Mouse (Mus musculus): ENCODE data around the gene Zbtb9. TPM values are rescaled to one million over a fixed set of nuclear protein-coding genes. Genes with fewer than 3 reads are reported as not detected.

The Zbtb9 gene
- polyA plus RNA-seq, 1 experiment from 2014 or later, result 14.8 TPM

DNA sequence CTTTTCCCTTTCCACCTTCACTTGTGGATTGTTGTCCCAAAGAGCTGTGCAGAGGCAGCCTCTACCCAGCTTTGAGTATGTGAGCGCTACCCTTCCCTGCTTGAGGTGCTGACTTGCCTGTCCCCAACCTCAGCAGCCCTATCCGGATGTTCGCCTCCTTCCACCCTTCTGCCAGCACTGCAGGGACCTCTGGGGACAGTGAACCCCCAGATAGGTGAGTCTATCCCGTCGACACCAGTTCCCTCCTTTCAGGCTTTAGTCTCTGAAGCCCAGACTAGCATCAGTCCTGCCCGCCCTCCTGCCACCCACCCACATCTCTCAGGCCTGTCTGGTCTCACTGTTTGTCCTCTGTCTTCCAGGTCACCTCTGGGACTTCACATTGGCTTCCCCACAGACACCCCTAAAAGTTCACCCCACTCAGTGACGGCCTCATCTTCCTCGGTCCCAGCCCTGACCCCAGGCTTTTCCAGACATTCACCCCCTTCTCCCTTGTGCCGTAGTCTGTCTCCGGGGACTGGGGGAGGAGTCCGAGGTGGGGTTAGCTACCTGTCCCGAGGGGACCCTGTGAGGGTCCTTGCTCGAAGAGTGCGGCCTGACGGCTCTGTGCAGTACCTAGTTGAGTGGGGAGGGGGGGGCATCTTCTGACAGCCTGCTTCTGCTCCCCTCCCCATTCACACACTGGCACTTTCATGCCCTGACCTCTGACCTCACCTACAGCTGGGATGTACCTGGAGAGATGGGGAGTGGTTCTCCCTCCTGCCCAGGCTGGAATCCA lies 35.9 kb upstream of the Zbtb9 start:
- no peaks in the 10 kb centered on the region for H3K27me3 ChIP-seq (replicated peaks; ENCODE audit: control insufficient read depth, insufficient read depth, low read length)
- H3K4me2 ChIP-seq (ENCODE audit: low read depth, low read length), result no peak overlapping the region
- no peak overlapping the region for H3K27ac ChIP-seq (ENCODE audit: low read length)
- no peaks in the 10 kb centered on the region for H3K9me3 ChIP-seq (ENCODE audit: control insufficient read depth, low read length)
- no peak overlapping the region for H3K9ac ChIP-seq (ENCODE audit: low read depth, low read length)
- 82% methylated on average over 15 of the region's 15 CpGs for WGBS
- H3K4me3 ChIP-seq (ENCODE audit: low read length), result no peak overlapping the region
- peaks cover 37% of the 10 kb centered on the region for H3K4me1 ChIP-seq (ENCODE audit: control insufficient read depth, insufficient read depth, low read length)
- no peak for ATAC-seq
- peaks cover 15% of the 10 kb centered on the region; the same call in 1 of the 2 replicates for H3K36me3 ChIP-seq (ENCODE audit: control insufficient read depth, insufficient read depth, low read length)

DNA sequence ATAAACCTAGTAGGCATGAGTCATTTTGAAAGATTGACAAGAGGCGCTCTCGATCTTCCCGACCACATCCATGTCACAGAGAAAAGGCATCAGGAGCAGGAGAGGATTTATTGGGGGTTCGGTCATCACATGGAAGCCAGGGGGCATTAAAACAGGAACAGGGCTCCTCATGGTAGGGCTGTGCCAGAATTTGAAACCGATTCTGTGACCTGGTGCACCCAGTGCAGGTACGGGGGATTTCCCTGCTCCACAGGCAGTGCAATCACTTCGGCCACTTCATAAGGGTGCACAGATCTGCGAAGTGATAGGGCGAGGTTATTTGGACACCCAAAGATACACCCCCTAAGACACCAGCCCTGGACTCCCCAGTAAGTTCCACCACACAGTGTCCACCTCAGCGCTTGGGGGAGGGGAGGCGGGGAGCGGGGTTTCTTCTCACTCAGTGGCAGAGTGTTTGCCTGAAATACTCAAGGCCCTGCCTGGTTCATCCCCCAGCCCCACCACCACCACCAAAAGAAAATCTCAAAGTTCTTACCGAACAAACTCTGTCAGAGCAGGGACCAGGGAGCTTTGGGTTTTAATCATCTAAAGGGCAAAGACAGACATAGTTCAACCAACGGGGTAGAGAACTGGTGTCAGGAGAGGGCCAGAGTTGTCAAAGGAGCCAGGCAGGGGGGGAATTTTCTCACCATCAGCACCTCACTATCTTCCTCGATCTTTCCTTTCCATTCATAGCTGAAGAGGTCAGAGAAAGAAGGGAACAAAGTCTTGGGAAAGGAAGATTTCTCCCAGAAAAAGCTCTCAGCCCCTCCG lies 34.9 kb upstream of the Zbtb9 start:
- Histone ChIP-seq H3K9me3 (ENCODE audit: control insufficient read depth, low read length) (no peaks in the 10 kb centered on the region), H3K4me3 (ENCODE audit: low read length) (peak overlapping the region; percentile 84), H3K4me1 (ENCODE audit: control insufficient read depth, insufficient read depth, low read length) (peaks cover 34% of the 10 kb centered on the region), H3K27ac (ENCODE audit: low read length) (peak overlapping the region; percentile 94), H3K4me2 (ENCODE audit: low read depth, low read length) (peak overlapping the region; percentile 83), H3K36me3 (ENCODE audit: control insufficient read depth, insufficient read depth, low read length) (peaks cover 15% of the 10 kb centered on the region; the same call in 1 of the 2 replicates), H3K27me3 (replicated peaks; ENCODE audit: control insufficient read depth, insufficient read depth, low read length) (no peaks in the 10 kb centered on the region), H3K9ac (ENCODE audit: low read depth, low read length) (peak overlapping the region; percentile 86)
- WGBS, result 43% methylated on average over 16 of the region's 16 CpGs
- no peak for ATAC-seq

- H3K27me3 ChIP-seq (replicated peaks; ENCODE audit: control insufficient read depth, insufficient read depth, low read length), result no peaks in the 10 kb centered on the region
- H3K4me3 ChIP-seq (ENCODE audit: low read length), result peak overlapping the region; percentile 84
- H3K36me3 ChIP-seq (ENCODE audit: control insufficient read depth, insufficient read depth, low read length), result peaks cover 15% of the 10 kb centered on the region; the same call in 1 of the 2 replicates
- H3K4me2 ChIP-seq (ENCODE audit: low read depth, low read length), result peak overlapping the region; percentile 83
- H3K27ac ChIP-seq (ENCODE audit: low read length), result peak overlapping the region; percentile 94
- ATAC-seq, result peak; percentile 6
- under 1% methylated on average over 22 of the region's 22 CpGs for WGBS
- H3K9me3 ChIP-seq (ENCODE audit: control insufficient read depth, low read length), result no peaks in the 10 kb centered on the region
- H3K9ac ChIP-seq (ENCODE audit: low read depth, low read length), result peak overlapping the region; percentile 86
- H3K4me1 ChIP-seq (ENCODE audit: control insufficient read depth, insufficient read depth, low read length), result peaks cover 32% of the 10 kb centered on the region
These were observed 34.2 kb upstream of the Zbtb9 start for GRCm38 (mm10) chr17:26938731-26939130.

DNA sequence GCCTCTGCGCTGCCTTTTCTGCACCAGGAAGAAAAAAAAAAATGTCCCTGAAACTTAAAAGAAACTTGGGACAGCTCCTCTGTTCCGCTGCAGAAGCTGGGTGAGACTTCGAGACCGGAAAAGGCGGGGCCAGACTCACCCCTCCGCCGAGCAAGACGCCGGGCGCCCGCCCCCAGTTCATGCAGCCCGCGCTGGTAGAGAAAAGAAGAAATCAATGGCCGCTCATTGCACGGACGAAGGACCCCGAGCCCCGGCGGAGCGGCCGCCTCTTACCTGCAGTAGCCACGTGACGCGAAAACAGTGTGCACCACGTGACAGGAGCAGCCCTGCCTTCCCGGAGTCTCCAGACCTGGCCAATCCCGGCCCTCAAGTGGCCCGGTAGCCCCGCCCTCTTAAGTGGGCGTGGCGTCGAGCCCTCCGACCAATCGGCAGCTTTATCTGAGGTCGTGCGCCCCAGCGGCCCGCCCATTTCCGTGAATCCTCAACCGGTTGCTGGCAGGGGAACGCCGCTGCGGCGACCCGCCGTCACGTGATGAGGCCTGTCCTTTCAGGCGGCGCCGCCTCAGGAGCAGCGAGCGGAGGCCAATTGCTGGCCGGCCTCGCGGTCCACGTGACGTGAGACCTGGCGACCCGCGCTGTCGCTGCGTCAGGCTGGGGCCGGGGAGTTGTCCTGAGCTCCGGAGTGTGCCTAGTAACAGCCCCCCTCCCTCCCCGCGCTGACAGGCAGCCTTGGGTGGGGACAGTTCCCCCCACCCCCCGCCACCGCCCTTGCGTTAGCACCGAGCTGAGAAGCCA lies 33.6 kb upstream of the Zbtb9 start, which contains the start of gene Cuta:
Gene Cuta, minus strand, starts transcription at position 392 of the 795 bp plus-strand sequence.
- under 1% methylated on average over 70 of the region's 70 CpGs for WGBS
- Histone ChIP-seq H3K4me2 (ENCODE audit: low read depth, low read length) (peak within 1 kb of the TSS; percentile 95), H3K9me3 (ENCODE audit: control insufficient read depth, low read length) (no peaks in the 10 kb centered on the region), H3K4me3 (ENCODE audit: low read length) (peak within 1 kb of the TSS; percentile 84), H3K36me3 (ENCODE audit: control insufficient read depth, insufficient read depth, low read length) (peaks cover 15% of the 10 kb centered on the region; the same call in 1 of the 2 replicates), H3K9ac (ENCODE audit: low read depth, low read length) (peak within 1 kb of the TSS; percentile 90), H3K27ac (ENCODE audit: low read length) (peak within 1 kb of the TSS; percentile 95), H3K4me1 (ENCODE audit: control insufficient read depth, insufficient read depth, low read length) (peaks cover 28% of the 10 kb centered on the region), H3K27me3 (replicated peaks; ENCODE audit: control insufficient read depth, insufficient read depth, low read length) (no peaks in the 10 kb centered on the region)
- peak; percentile 96 for ATAC-seq

DNA sequence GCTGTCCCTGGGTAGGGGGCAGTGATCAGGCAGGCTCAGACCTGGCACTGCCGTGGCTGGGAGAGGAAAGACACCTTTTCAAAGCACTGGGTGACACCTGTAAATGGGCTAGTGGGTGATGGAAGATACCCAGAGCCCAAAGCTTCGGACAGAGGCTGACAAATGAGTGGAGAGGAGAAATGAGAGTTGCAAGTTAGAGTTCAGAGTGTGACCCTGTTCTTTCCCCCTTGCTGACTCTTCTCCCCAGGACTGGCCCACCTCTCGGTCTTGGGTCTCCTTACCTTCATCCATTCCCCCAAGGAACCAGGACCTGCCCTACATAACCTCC lies 33.0 kb upstream of the Zbtb9 start:
- H3K4me3 ChIP-seq (ENCODE audit: low read length), result peak overlapping the region; percentile 84
- H3K36me3 ChIP-seq (ENCODE audit: control insufficient read depth, insufficient read depth, low read length), result peaks cover 15% of the 10 kb centered on the region; the same call in 1 of the 2 replicates
- no peaks in the 10 kb centered on the region for H3K27me3 ChIP-seq (replicated peaks; ENCODE audit: control insufficient read depth, insufficient read depth, low read length)
- WGBS, result 4% methylated on average over 3 of the region's 3 CpGs
- peak overlapping the region; percentile 90 for H3K9ac ChIP-seq (ENCODE audit: low read depth, low read length)
- H3K4me2 ChIP-seq (ENCODE audit: low read depth, low read length), result peak overlapping the region; percentile 95
- ATAC-seq, result no peak
- peak overlapping the region; percentile 95 for H3K27ac ChIP-seq (ENCODE audit: low read length)
- peaks cover 26% of the 10 kb centered on the region for H3K4me1 ChIP-seq (ENCODE audit: control insufficient read depth, insufficient read depth, low read length)
- no peaks in the 10 kb centered on the region for H3K9me3 ChIP-seq (ENCODE audit: control insufficient read depth, low read length)

DNA sequence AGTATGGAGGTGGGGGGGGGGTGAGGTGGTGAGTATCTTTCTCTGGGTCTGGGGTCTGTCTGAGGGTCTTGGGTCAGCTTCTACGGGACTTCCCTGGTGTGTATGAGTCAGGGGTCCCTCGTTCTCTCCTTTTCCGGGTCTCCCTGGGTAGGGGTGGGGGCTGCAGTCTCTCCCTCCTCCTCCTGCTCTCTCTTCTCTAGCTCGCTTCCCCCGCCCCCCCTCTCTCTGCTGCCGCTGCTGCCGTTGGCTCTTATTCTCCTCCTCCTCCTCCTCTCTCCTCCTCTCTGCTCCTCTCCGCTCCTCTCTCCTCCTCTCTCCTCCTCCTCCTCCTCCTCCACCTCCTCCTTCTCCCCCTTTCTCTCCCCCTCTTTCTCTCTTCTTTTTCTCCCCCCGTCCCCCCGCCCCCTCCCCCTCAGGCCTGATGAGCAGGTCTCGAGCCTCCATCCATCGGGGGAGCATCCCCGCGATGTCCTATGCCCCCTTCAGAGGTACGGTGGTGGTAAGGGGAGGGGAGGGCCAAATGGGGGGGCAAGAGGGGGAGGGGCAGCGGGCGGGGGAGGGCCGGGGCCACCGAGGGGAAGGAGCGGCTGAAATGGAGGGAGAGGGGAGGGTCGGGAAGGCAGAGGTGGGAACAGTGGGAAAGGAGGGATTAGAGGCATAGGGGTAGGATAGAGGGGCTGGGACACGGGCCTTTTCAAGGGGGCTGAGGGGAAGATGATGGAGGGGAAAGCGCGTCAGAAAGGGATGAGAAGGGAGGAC lies 31.8 kb upstream of the Zbtb9 start, which contains the start of gene Syngap1:
Gene Syngap1, plus strand, starts transcription at position 223 of the 759 bp plus-strand sequence.
- Histone ChIP-seq H3K4me1 (ENCODE audit: control insufficient read depth, insufficient read depth, low read length) (peaks cover 26% of the 10 kb centered on the region), H3K4me3 (ENCODE audit: low read length) (peak within 1 kb of the TSS; percentile 84), H3K9me3 (ENCODE audit: control insufficient read depth, low read length) (no peaks in the 10 kb centered on the region), H3K4me2 (ENCODE audit: low read depth, low read length) (peak within 1 kb of the TSS; percentile 95), H3K9ac (ENCODE audit: low read depth, low read length) (peak within 1 kb of the TSS; percentile 90), H3K27me3 (replicated peaks; ENCODE audit: control insufficient read depth, insufficient read depth, low read length) (no peaks in the 10 kb centered on the region), H3K27ac (ENCODE audit: low read length) (peak within 1 kb of the TSS; percentile 95), H3K36me3 (ENCODE audit: control insufficient read depth, insufficient read depth, low read length) (0 out of 2 replicates have a peak, but pooled peaks cover 3% of the 10 kb centered on the region)
- no peak for ATAC-seq
- 2% methylated on average over 21 of the region's 24 CpGs for WGBS

DNA sequence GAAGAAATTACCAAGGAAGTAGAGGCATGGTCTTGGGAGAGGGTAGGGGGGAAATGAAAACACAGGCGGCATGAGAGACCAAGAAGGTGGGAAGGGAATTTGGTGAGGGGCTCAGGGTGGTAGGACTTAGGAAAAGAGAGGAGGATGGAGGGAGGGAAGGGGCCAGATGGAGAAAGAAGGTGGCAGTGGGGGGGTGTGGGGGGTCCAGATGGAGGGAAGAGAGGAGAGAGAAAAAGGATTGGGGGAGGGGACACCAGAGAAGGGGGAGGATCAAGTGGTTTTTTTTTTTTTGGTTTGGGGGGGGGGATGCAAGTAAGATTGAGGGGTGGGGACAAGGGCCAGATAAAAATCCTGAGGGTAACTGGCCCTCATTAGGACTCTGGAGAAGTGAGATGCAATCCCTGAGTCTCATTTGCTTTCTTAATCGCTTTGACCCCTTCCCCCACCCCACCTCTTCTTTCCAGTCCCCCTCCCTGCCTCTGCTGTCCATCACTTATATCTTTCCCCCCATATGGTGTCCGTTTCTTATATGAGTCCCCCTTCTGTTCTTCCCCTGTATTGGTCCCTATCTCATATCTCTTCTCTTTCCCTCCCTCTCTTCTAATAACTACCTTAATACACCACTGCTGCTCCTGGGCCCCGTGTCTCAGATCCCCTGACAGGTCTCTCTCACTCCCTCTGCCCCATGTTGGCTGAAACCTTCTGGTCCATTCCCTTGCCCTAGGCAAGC lies 31.0 kb upstream of the Zbtb9 start:
- Histone ChIP-seq H3K9ac (ENCODE audit: low read depth, low read length) (peak overlapping the region; percentile 68), H3K9me3 (ENCODE audit: control insufficient read depth, low read length) (no peaks in the 10 kb centered on the region), H3K36me3 (ENCODE audit: control insufficient read depth, insufficient read depth, low read length) (no peaks in the 10 kb centered on the region), H3K4me1 (ENCODE audit: control insufficient read depth, insufficient read depth, low read length) (peaks cover 29% of the 10 kb centered on the region), H3K27ac (ENCODE audit: low read length) (peak overlapping the region; percentile 51; the same call in 1 of the 2 replicates), H3K27me3 (replicated peaks; ENCODE audit: control insufficient read depth, insufficient read depth, low read length) (no peaks in the 10 kb centered on the region), H3K4me2 (ENCODE audit: low read depth, low read length) (peak overlapping the region; percentile 53), H3K4me3 (ENCODE audit: low read length) (peak overlapping the region; percentile 45)
- ATAC-seq, result no peak
- 32% methylated on average over 4 of the region's 4 CpGs for WGBS

Data from intestine, embryonic 16.5 days (tissue).